Mouse (Mus musculus): Measurements from ENCODE around the gene Prok2. TPM values are rescaled to one million over a fixed set of nuclear protein-coding genes. Genes with fewer than 3 reads are reported as not detected.

Prok2 gene
- total RNA-seq, 4 experiments from 2014 or later = not detected

Other genes starting within 250 kb of the Prok2 start
- gene Foxp1, start 203.7 kb downstream of the Prok2 start, total RNA-seq (2022) = 10 to 100 TPM; 27.2 to 37.3 (median 31.2) TPM
- gene Eif4e3, start 59.6 kb downstream of the Prok2 start, total RNA-seq (2022) = 10 to 100 TPM; 40.1 to 57.0 (median 48.9) TPM
- gene Gm20696, start 59.6 kb downstream of the Prok2 start, total RNA-seq (2022) = 1 to 10 TPM in 3 of 4 experiments, under 1 TPM in 1; 0.72 to 2.2 (median 1.6) TPM
- 10 to 100 TPM in 3 of 4 experiments, 1 to 10 TPM in 1; 8.6 to 11.3 (median 10.7) TPM for gene Gpr27, start 33.7 kb downstream of the Prok2 start, total RNA-seq (2022)

Measured in heart, adult 8-10 months (tissue).